Mouse (Mus musculus) olfactory bulb, adult 2 months (tissue): ENCODE data around the gene Bcl11b.

Experiments used
- CTCF ChIP-seq: fragments of 200-500 bp; IDR thresholded peaks from 2 replicates; pipeline ENCODE4 v1.5.1; 2012; ENCODE audit warnings: low read depth, mild to moderate bottlenecking, low read length, moderate library complexity; ENCODE audit not compliant: insufficient read depth
- POLR2A ChIP-seq: fragments of 200-500 bp; IDR thresholded peaks from 2 replicates; pipeline ENCODE4 v1.6.1; 2012; ENCODE audit warnings: mild to moderate bottlenecking, low read depth, low read length, moderate library complexity; ENCODE audit not compliant: insufficient read depth

- TF ChIP-seq CTCF = no peak
- TF ChIP-seq POLR2A = no peak
Observed at GRCm38 (mm10) chr12:107940774-107941173, 62.6 kb downstream of the Bcl11b start.
